Mouse (Mus musculus): Measurements from ENCODE around the gene Rapgef1. TPM values are rescaled to one million over a fixed set of nuclear protein-coding genes. Genes with fewer than 3 reads are reported as not detected.
A peak's percentile ranks its signal among the peaks of the same experiment; 100 is the strongest.

The Rapgef1 gene
- total RNA-seq, 2 experiments from 2014 or later, result 45.4 to 49.9 TPM

- no peak for DNase-seq
These were observed 53.4 kb downstream of the Rapgef1 start for GRCm38 (mm10) chr2:29672746-29673536.

- no peak for DNase-seq
These were observed 54.6 kb downstream of the Rapgef1 start for GRCm38 (mm10) chr2:29674087-29674486.

GRCm38 (mm10) chr2:29674545-29674944 is 55.0 kb downstream of the Rapgef1 start:
- DNase-seq, result no peak

- no peak for DNase-seq
These were observed 56.3 kb downstream of the Rapgef1 start for GRCm38 (mm10) chr2:29675846-29676245.

- DNase-seq, result no peak
These were observed 57.0 kb downstream of the Rapgef1 start for GRCm38 (mm10) chr2:29676513-29676912.

GRCm38 (mm10) chr2:29677842-29678241 is 58.3 kb downstream of the Rapgef1 start:
- peak; percentile 26 to 32 for DNase-seq

GRCm38 (mm10) chr2:29678524-29678923 is 59.0 kb downstream of the Rapgef1 start:
- no peak for DNase-seq

GRCm38 (mm10) chr2:29679710-29680584 is 60.4 kb downstream of the Rapgef1 start:
- peak; percentile 51 to 59 for DNase-seq

- DNase-seq, result no peak
These were observed 63.9 kb downstream of the Rapgef1 start for GRCm38 (mm10) chr2:29683261-29683999.

GRCm38 (mm10) chr2:29684498-29684897 is 65.0 kb downstream of the Rapgef1 start:
- DNase-seq, result no peak

GRCm38 (mm10) chr2:29689014-29689413 is 69.5 kb downstream of the Rapgef1 start:
- no peak for DNase-seq

- no peak for DNase-seq
These were observed 70.0 kb downstream of the Rapgef1 start for GRCm38 (mm10) chr2:29689495-29689894.

- no peak for DNase-seq
These were observed 71.5 kb downstream of the Rapgef1 start for GRCm38 (mm10) chr2:29691068-29691467.

GRCm38 (mm10) chr2:29691507-29691906 is 72.0 kb downstream of the Rapgef1 start:
- DNase-seq, result no peak

- no peak for DNase-seq
These were observed 72.7 kb downstream of the Rapgef1 start for GRCm38 (mm10) chr2:29692192-29692591.

- no peak for DNase-seq
These were observed 76.8 kb downstream of the Rapgef1 start for GRCm38 (mm10) chr2:29696207-29696800.

GRCm38 (mm10) chr2:29698421-29699290 is 79.1 kb downstream of the Rapgef1 start:
- peak; percentile 28 to 34 for DNase-seq

- DNase-seq, result no peak
These were observed 81.4 kb downstream of the Rapgef1 start for GRCm38 (mm10) chr2:29700898-29701297.

- DNase-seq, result no peak
These were observed 81.9 kb downstream of the Rapgef1 start for GRCm38 (mm10) chr2:29701393-29701792.

GRCm38 (mm10) chr2:29702189-29702588 is 82.7 kb downstream of the Rapgef1 start:
- DNase-seq, result no peak
